Mouse (Mus musculus): ENCODE data around the gene Eef1a1.
A peak's percentile ranks its signal among the peaks of the same experiment; 100 is the strongest.
"Not testable (repeated sequence)": the region's sequence is repeated elsewhere in the genome, so short reads cannot be mapped to it uniquely, and the experiment has no call there.

The Eef1a1 gene

DNA sequence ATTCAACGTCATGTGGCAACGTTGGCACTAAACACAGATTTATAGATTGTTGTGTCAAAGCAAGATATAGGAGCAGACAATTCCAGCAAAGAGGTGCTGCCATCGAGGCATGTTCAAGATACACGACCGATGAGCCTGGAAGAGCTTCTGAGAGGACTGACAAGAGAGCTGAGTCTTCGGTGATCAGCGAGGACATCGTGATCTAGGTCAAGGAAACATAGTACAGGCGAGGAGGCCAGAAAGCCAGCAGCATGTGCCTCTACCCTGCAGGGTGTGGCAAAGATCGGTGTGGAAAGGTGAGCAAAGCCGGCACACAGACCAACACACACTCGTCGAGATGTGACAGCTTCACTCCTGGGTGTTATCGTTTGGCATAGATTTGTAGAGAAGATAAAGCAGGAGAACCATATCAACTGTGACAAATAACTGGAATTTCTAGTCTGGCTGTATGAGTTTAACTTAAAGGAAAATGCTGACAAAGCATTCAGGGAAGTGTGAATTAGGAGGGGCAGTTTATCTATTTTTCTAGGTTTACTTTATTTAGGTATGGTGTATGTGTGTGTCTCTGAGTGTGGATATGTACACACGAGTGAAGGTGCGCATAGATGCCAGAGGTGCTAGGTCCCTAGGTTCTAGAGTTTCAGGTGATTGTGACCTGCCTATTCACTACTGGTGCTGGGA, 19.3 kb upstream of the Eef1a1 start:
- DNase-seq (ENCODE audit: low read depth, low spot score), result no peak

GRCm38 (mm10) chr9:78506722-78507077, 17.7 kb upstream of the Eef1a1 start:
- DNase-seq (ENCODE audit: low read depth, low spot score), result no peak

- no peak for DNase-seq (ENCODE audit: low read depth, low spot score)
These were observed 17.2 kb upstream of the Eef1a1 start for GRCm38 (mm10) chr9:78506002-78506721.

DNA sequence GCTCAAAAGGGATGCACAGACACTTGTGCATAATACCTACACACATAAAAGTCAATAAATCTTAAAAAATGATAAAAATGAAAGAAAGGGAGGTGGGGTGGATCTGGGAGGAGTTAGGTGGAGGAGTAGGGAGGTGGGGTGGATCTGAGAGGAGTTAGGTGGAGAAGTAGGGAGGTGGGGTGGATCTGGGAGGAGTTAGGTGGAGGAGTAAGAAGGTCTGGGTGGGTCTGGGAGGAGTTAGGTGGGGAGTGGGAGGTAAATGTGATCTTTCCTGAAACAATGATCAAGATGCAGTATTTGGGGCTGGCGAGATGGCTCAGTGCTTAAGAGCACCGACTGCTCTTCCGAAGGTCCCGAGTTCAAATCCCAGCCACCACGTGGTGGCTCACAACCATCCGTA, 16.3 kb upstream of the Eef1a1 start:
- DNase-seq (ENCODE audit: low read depth, low spot score), result no peak

DNA sequence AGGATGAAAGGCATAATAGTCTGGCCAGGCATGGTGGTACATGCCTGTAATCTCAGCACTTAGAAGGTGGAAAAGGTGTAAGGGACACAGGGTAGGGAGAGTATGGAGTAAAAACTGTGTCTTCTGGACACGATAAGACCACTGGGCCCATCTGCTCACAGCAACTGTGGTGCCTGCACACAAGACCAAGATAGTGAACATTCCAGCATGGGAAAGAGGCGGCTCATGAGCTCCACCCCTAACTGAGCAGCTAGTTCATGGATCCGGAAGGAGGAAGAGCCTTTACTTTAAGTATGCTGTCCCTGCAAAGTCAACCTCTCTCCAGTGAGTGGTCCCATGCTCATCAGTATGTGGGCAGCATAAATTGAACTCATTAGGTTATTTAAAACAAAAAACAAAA, 15.7 kb upstream of the Eef1a1 start:
- no peak for DNase-seq (ENCODE audit: low read depth, low spot score)

DNA sequence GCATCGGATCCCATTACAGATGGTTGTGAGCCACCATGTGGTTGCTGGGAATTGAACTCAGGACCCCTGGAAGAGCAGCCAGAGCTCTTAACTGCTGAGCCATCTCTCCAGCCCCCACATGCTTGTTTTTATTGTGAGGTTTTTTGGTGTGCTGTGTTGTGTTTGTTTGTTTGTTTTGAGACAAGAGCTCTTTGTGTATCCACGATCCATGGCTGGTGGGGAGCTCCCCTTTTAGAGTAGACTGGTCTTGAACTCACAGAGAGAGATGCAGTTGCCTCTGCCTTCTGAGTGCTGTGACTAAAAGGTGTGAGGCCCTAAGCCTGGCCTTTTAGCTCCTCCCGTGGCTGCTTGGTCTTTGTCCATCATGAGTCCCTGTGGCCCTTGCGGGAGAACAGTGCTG, 15.2 kb upstream of the Eef1a1 start:
- no peak for DNase-seq (ENCODE audit: low read depth, low spot score)

DNA sequence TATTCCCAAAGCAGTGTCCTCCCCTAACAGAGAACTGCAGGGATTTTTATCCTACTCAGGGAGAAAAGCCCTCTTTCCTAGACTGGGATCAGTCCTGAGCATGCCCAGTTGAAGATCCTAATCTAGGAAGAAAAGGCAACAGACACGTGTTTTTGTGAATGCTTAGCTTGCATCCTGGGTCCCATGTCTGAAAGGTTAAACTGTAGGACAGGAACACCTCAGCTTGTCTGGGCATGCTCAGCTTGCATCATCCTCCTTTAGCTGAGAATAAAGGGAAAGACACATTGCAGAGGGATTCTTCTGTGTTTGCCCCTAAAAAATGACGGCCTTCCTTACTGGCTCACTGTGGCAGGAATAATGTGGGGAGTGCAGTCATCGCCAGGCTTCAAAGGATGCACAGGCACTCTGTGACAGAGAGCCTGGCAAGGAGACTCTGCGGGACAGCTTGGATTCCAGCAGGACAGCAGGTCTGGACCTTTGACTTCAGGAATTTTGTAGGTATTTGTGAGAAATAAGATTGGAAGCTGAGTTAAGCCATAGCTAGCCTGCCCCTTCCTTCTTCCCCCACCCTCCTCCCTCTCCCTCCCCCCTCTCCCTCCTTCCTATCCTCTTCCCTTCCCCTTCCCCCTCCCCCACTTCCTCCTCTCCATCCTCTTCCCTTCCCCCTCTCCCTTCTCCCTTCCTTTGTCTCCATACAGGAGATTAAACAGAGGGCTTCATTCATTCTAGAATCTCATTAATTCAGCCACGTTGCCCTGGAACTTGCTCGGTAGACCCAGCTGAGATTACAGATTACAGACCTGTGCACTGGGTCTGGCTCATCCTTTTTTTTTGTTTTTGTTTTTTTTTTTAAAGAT, 14.5 kb upstream of the Eef1a1 start:
- peak; percentile 86 for DNase-seq (ENCODE audit: low read depth, low spot score)

GRCm38 (mm10) chr9:78501284-78501683, 12.3 kb upstream of the Eef1a1 start:
- DNase-seq (ENCODE audit: low read depth, low spot score), result peak; percentile 84

DNA sequence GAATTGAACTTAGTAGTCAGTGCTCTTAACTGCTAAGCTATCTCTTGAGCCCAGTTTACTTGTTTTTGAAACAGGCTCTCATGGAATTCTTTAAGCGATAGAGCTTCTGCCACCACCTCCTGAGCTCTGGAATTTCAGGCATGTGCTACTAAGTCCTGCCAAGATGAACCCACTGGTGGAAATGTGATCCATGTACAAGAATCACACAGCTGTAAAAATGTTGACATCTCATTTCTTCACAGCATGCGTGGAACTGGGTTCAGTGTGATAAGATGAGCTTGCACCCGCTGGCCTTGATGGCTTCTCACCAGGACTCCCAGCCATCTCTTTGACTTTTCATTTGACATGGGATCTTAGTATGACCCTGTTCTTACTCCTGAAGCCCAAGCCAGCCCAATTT, 11.4 kb upstream of the Eef1a1 start:
- no peak for DNase-seq (ENCODE audit: low read depth, low spot score)

DNA sequence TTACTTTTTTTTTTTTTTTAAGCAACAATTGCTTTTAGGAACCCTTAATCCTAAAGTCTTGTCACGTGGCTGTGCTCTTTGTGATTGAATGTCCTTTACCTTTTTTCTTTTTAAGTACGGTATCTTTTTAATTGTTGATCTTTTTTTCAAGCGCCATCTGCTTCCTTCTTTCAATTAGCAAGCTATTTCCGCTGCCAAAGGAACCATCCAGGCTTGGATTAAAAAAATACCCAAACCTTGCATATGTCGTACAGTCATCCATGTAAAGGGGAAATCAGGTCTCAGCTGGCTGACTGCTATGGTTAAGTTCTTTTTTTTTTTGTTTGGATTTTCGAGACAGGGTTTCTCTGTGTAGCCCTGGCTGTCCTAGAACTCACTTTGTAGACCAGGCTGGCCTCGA, 4.2 kb upstream of the Eef1a1 start:
- DNase-seq (ENCODE audit: low read depth, low spot score), result peak; percentile 70

GRCm38 (mm10) chr9:78492254-78492653, 3.3 kb upstream of the Eef1a1 start:
- DNase-seq (ENCODE audit: low read depth, low spot score), result no peak

GRCm38 (mm10) chr9:78491169-78491568, 2.2 kb upstream of the Eef1a1 start:
- no peak for DNase-seq (ENCODE audit: low read depth, low spot score)

DNA sequence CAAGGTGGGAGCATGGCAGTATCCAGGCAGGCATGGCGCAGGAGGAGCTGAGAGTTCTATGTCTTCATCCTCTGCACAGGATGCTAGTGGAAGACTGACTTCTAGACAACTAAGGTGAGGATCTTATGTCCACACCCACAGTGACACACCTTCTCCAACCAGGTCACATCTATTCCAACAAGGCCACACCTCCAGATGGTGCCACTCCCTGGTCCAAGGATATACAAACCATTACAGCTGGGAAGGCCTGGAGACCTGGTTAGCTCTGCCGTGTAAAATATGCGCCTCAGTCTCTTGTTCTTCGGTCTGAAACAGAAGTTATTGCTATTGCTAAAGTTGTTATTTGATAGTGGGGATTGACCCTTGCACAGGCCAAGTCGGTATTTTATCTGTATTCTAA, 930 bp downstream of the Eef1a1 start:
- DNase-seq (ENCODE audit: low read depth, low spot score), result not testable (repeated sequence)

- DNase-seq (ENCODE audit: low read depth, low spot score), result no peak
These were observed 4.3 kb downstream of the Eef1a1 start for GRCm38 (mm10) chr9:78484660-78485059.

- no peak for DNase-seq (ENCODE audit: low read depth, low spot score)
These were observed 6.6 kb downstream of the Eef1a1 start for GRCm38 (mm10) chr9:78482386-78482785.

DNA sequence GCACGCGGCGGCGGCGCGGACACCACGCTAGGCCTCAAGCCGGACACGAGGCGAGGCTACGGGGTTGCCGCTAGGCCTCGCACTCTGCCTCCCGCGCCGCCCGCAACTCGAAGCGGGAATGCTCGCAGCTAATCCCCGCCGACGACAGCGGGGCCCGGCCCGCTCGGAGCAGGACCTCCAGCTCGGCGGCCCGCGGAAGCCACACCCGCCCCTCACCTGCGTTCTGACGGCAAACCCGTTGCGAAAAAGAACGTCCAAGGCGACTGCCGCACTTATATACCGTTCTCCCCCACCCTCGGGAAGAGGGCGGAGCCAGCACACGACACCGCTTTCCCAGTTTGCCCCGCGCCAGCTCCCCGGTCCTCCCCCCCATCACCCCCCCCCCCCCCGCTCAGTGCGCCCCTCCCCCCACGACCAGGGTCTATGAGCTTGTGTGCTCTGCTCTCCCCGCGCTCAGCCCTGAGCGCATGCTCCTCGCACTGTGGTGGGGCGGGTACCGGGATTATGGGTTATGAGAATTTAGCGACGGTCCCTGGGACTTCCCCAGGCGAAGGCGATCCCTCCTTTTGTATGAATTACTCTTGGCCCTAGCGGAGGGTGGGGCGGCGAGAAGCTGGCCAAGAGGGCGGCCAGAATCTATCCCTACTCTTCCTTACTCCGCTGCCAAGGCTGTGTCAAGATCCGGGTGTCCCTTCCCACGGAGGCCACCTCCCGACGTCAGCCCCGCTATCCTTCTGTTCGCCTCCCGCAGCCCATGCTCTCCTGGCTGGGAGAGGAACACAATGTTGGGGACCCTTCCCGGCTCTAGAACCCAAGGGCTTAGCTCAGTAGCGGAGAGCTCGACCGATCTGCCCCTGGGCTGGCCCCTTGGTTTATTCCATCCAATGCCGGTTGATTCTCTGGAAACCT, 7.3 kb downstream of the Eef1a1 start:
- peak; percentile 99 for DNase-seq (ENCODE audit: low read depth, low spot score)

GRCm38 (mm10) chr9:78480706-78481358, 8.1 kb downstream of the Eef1a1 start:
- DNase-seq (ENCODE audit: low read depth, low spot score), result peak; percentile 89

GRCm38 (mm10) chr9:78480227-78480626, 8.7 kb downstream of the Eef1a1 start:
- DNase-seq (ENCODE audit: low read depth, low spot score), result not testable (repeated sequence)

DNA sequence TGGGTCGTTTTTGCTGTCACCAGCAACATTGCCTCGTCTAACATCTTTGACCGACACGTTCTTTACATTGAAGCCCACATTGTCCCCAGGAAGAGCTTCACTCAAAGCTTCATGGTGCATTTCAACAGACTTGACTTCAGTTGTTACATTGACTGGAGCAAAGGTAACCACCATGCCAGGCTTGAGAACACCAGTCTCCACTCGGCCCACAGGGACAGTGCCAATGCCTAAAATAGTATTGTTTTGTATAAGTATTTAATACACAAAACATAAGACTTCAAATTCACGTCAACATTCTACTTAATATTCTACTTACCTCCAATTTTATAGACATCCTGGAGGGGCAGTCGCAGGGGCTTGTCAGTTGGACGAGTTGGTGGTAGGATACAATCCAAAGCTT, 9.6 kb downstream of the Eef1a1 start:
- not testable (repeated sequence) for DNase-seq (ENCODE audit: low read depth, low spot score)

- DNase-seq (ENCODE audit: low read depth, low spot score), result not testable (repeated sequence)
These were observed 10.8 kb downstream of the Eef1a1 start for GRCm38 (mm10) chr9:78478009-78478605.
